Mouse (Mus musculus) ES-E14 (cell line): ENCODE data around the gene Sult5a1.

Source experiments
- CHD2 ChIP-seq: IDR thresholded peaks from 2 replicates; pipeline ENCODE4 v1.6.1; 2014; ENCODE audit warnings: mild to moderate bottlenecking, low read depth, low read length, inconsistent platforms
- MAFK ChIP-seq: IDR thresholded peaks from 2 replicates; pipeline ENCODE4 v1.6.1; 2014; ENCODE audit warnings: mild to moderate bottlenecking, low read depth, low read length, inconsistent platforms; ENCODE audit not compliant: insufficient read depth

GRCm38 (mm10) chr8:123181391-123181790, 23.3 kb upstream of the Sult5a1 start:
- TF ChIP-seq CHD2 (no peak), MAFK (no peak)
